Mouse (Mus musculus): Measurements from ENCODE around the gene Ccdc40. TPM values are rescaled to one million over a fixed set of nuclear protein-coding genes. Genes with fewer than 3 reads are reported as not detected.
"Not testable (repeated sequence)": the region's sequence is repeated elsewhere in the genome, so short reads cannot be mapped to it uniquely, and the experiment has no call there.

Gene Ccdc40
- polyA plus RNA-seq, 1 experiment from 2014 or later = 12.1 TPM

- H3K27me3 ChIP-seq (ENCODE audit: control insufficient read depth, insufficient read depth, low read length) = no peaks in the 10 kb centered on the region
- no peaks in the 10 kb centered on the region for H3K9me3 ChIP-seq (replicated peaks; ENCODE audit: control insufficient read depth, low read length)
- 81% methylated on average over 16 of the region's 16 CpGs for WGBS
- no peak overlapping the region for H3K27ac ChIP-seq (replicated peaks; ENCODE audit: low read depth, low read length)
- H3K4me1 ChIP-seq (ENCODE audit: control insufficient read depth, insufficient read depth, low read length) = no peaks in the 10 kb centered on the region
- DNase-seq (ENCODE audit: low spot score) = no peak
- no peak for ATAC-seq (replicated peaks; ENCODE audit: insufficient number of reproducible peaks, low FRiP score, low TSS enrichment, low read depth)
- H3K4me3 ChIP-seq (ENCODE audit: low read depth, low read length) = peak overlapping the region; percentile 57
- H3K4me2 ChIP-seq (ENCODE audit: low read depth, low read length) = peak overlapping the region; percentile 86
- peak overlapping the region; percentile 63; the same call in 1 of the 2 replicates for H3K9ac ChIP-seq (replicated peaks; ENCODE audit: low read length)
- no peaks in the 10 kb centered on the region for H3K36me3 ChIP-seq (replicated peaks; ENCODE audit: control insufficient read depth, insufficient read depth, low read depth, low read length)
Measured at GRCm38 (mm10) chr11:119268557-119269195, 40.3 kb downstream of the Ccdc40 start.

GRCm38 (mm10) chr11:119272492-119272891 lies 44.1 kb downstream of the Ccdc40 start:
- 54% methylated on average over 3 of the region's 3 CpGs for WGBS
- not testable (repeated sequence) for H3K4me1 ChIP-seq (ENCODE audit: control insufficient read depth, insufficient read depth, low read length); H3K4me3 ChIP-seq (ENCODE audit: low read depth, low read length); H3K27ac ChIP-seq (replicated peaks; ENCODE audit: low read depth, low read length); H3K27me3 ChIP-seq (ENCODE audit: control insufficient read depth, insufficient read depth, low read length); H3K4me2 ChIP-seq (ENCODE audit: low read depth, low read length); H3K36me3 ChIP-seq (replicated peaks; ENCODE audit: control insufficient read depth, insufficient read depth, low read depth, low read length); H3K9me3 ChIP-seq (replicated peaks; ENCODE audit: control insufficient read depth, low read length); H3K9ac ChIP-seq (replicated peaks; ENCODE audit: low read length); ATAC-seq (replicated peaks; ENCODE audit: insufficient number of reproducible peaks, low FRiP score, low TSS enrichment, low read depth)
- peak; percentile 11 for DNase-seq (ENCODE audit: low spot score)

GRCm38 (mm10) chr11:119273186-119273930 lies 45.0 kb downstream of the Ccdc40 start:
- WGBS = 85% methylated on average over 8 of the region's 8 CpGs

GRCm38 (mm10) chr11:119281030-119281429 lies 52.7 kb downstream of the Ccdc40 start:
- no peak for ATAC-seq (replicated peaks; ENCODE audit: insufficient number of reproducible peaks, low FRiP score, low TSS enrichment, low read depth)
- H3K27ac ChIP-seq (replicated peaks; ENCODE audit: low read depth, low read length) = no peak overlapping the region
- H3K4me3 ChIP-seq (ENCODE audit: low read depth, low read length) = no peak overlapping the region
- no peaks in the 10 kb centered on the region; the same call in 1 of the 2 replicates for H3K36me3 ChIP-seq (replicated peaks; ENCODE audit: control insufficient read depth, insufficient read depth, low read depth, low read length)
- 86% methylated on average over 15 of the region's 15 CpGs for WGBS
- no peak overlapping the region for H3K9ac ChIP-seq (replicated peaks; ENCODE audit: low read length)
- H3K27me3 ChIP-seq (ENCODE audit: control insufficient read depth, insufficient read depth, low read length) = no peaks in the 10 kb centered on the region
- no peaks in the 10 kb centered on the region for H3K4me1 ChIP-seq (ENCODE audit: control insufficient read depth, insufficient read depth, low read length)
- no peak overlapping the region for H3K4me2 ChIP-seq (ENCODE audit: low read depth, low read length)
- DNase-seq (ENCODE audit: low spot score) = no peak
- no peaks in the 10 kb centered on the region for H3K9me3 ChIP-seq (replicated peaks; ENCODE audit: control insufficient read depth, low read length)

More at GRCm38 (mm10) chr11:119273186-119273930, 45.0 kb downstream of the Ccdc40 start:
- H3K27ac ChIP-seq (replicated peaks; ENCODE audit: low read depth, low read length) = no peak overlapping the region
- ATAC-seq (replicated peaks; ENCODE audit: insufficient number of reproducible peaks, low FRiP score, low TSS enrichment, low read depth) (no peak), DNase-seq (ENCODE audit: low spot score) (no peak)
- H3K4me2 ChIP-seq (ENCODE audit: low read depth, low read length) = no peak overlapping the region
- H3K4me3 ChIP-seq (ENCODE audit: low read depth, low read length) = no peak overlapping the region
- H3K9me3 ChIP-seq (replicated peaks; ENCODE audit: control insufficient read depth, low read length) = no peaks in the 10 kb centered on the region
- no peaks in the 10 kb centered on the region for H3K36me3 ChIP-seq (replicated peaks; ENCODE audit: control insufficient read depth, insufficient read depth, low read depth, low read length)
- H3K9ac ChIP-seq (replicated peaks; ENCODE audit: low read length) = no peak overlapping the region
- no peaks in the 10 kb centered on the region for H3K4me1 ChIP-seq (ENCODE audit: control insufficient read depth, insufficient read depth, low read length)
- H3K27me3 ChIP-seq (ENCODE audit: control insufficient read depth, insufficient read depth, low read length) = no peaks in the 10 kb centered on the region

GRCm38 (mm10) chr11:119285791-119286527 lies 57.6 kb downstream of the Ccdc40 start:
- Histone ChIP-seq H3K9ac (replicated peaks; ENCODE audit: low read length) (no peak overlapping the region), H3K27me3 (ENCODE audit: control insufficient read depth, insufficient read depth, low read length) (no peaks in the 10 kb centered on the region), H3K4me2 (ENCODE audit: low read depth, low read length) (no peak overlapping the region), H3K4me3 (ENCODE audit: low read depth, low read length) (no peak overlapping the region), H3K4me1 (ENCODE audit: control insufficient read depth, insufficient read depth, low read length) (no peaks in the 10 kb centered on the region), H3K9me3 (replicated peaks; ENCODE audit: control insufficient read depth, low read length) (no peaks in the 10 kb centered on the region), H3K36me3 (replicated peaks; ENCODE audit: control insufficient read depth, insufficient read depth, low read depth, low read length) (peaks cover 16% of the 10 kb centered on the region), H3K27ac (replicated peaks; ENCODE audit: low read depth, low read length) (no peak overlapping the region)
- 74% methylated on average over 9 of the region's 9 CpGs for WGBS
- ATAC-seq (replicated peaks; ENCODE audit: insufficient number of reproducible peaks, low FRiP score, low TSS enrichment, low read depth) (no peak), DNase-seq (ENCODE audit: low spot score) (no peak)

GRCm38 (mm10) chr11:119287207-119287992 lies 59.0 kb downstream of the Ccdc40 start:
- no peak for DNase-seq (ENCODE audit: low spot score)
- H3K4me2 ChIP-seq (ENCODE audit: low read depth, low read length) = no peak overlapping the region
- WGBS = 92% methylated on average over 20 of the region's 20 CpGs

GRCm38 (mm10) chr11:119292861-119293260 lies 64.5 kb downstream of the Ccdc40 start:
- not testable (repeated sequence) for DNase-seq (ENCODE audit: low spot score); H3K4me3 ChIP-seq (ENCODE audit: low read depth, low read length); ATAC-seq (replicated peaks; ENCODE audit: insufficient number of reproducible peaks, low FRiP score, low TSS enrichment, low read depth); H3K9me3 ChIP-seq (replicated peaks; ENCODE audit: control insufficient read depth, low read length); H3K27me3 ChIP-seq (ENCODE audit: control insufficient read depth, insufficient read depth, low read length); H3K4me1 ChIP-seq (ENCODE audit: control insufficient read depth, insufficient read depth, low read length); H3K27ac ChIP-seq (replicated peaks; ENCODE audit: low read depth, low read length); H3K4me2 ChIP-seq (ENCODE audit: low read depth, low read length); H3K9ac ChIP-seq (replicated peaks; ENCODE audit: low read length)
- H3K36me3 ChIP-seq (replicated peaks; ENCODE audit: control insufficient read depth, insufficient read depth, low read depth, low read length) = peaks cover 42% of the 10 kb centered on the region
- WGBS = 95% methylated on average over 8 of the region's 8 CpGs

More at GRCm38 (mm10) chr11:119287207-119287992, 59.0 kb downstream of the Ccdc40 start:
- peaks cover 26% of the 10 kb centered on the region for H3K36me3 ChIP-seq (replicated peaks; ENCODE audit: control insufficient read depth, insufficient read depth, low read depth, low read length)
- H3K27me3 ChIP-seq (ENCODE audit: control insufficient read depth, insufficient read depth, low read length) = no peaks in the 10 kb centered on the region
- H3K9ac ChIP-seq (replicated peaks; ENCODE audit: low read length) = no peak overlapping the region
- H3K9me3 ChIP-seq (replicated peaks; ENCODE audit: control insufficient read depth, low read length) = no peaks in the 10 kb centered on the region
- ATAC-seq (replicated peaks; ENCODE audit: insufficient number of reproducible peaks, low FRiP score, low TSS enrichment, low read depth) = no peak
- no peak overlapping the region for H3K27ac ChIP-seq (replicated peaks; ENCODE audit: low read depth, low read length)
- no peak overlapping the region for H3K4me3 ChIP-seq (ENCODE audit: low read depth, low read length)
- H3K4me1 ChIP-seq (ENCODE audit: control insufficient read depth, insufficient read depth, low read length) = no peaks in the 10 kb centered on the region

Data from embryonic facial prominence, embryonic 11.5 days (tissue).